Mouse (Mus musculus): ENCODE measurements around the gene Babam2. TPM values are rescaled to one million over a fixed set of nuclear protein-coding genes. Genes with fewer than 3 reads are reported as not detected.
"Not testable (repeated sequence)": the region's sequence is repeated elsewhere in the genome, so short reads cannot be mapped to it uniquely, and the experiment has no call there.

Gene Babam2
- total RNA-seq, 4 experiments from 2014 or later = 109 to 127 (median 118) TPM

- no peak for DNase-seq
Observed at GRCm38 (mm10) chr5:31839973-31840372, 142.5 kb downstream of the Babam2 start.

- DNase-seq = no peak
Observed at GRCm38 (mm10) chr5:31840406-31840805, 142.9 kb downstream of the Babam2 start.

- no peak for DNase-seq
Observed at GRCm38 (mm10) chr5:31844856-31845255, 147.4 kb downstream of the Babam2 start.

- no peak for DNase-seq
Observed at GRCm38 (mm10) chr5:31846971-31847370, 149.5 kb downstream of the Babam2 start.

- DNase-seq = peak; percentile 83
Observed at GRCm38 (mm10) chr5:31848995-31849394, 151.5 kb downstream of the Babam2 start.

GRCm38 (mm10) chr5:31852786-31853185 is 155.3 kb downstream of the Babam2 start:
- DNase-seq = no peak

- DNase-seq = no peak
Observed at GRCm38 (mm10) chr5:31853831-31854230, 156.3 kb downstream of the Babam2 start.

GRCm38 (mm10) chr5:31858877-31859276 is 161.4 kb downstream of the Babam2 start:
- DNase-seq = not testable (repeated sequence)

- no peak for DNase-seq
Observed at GRCm38 (mm10) chr5:31860426-31860825, 162.9 kb downstream of the Babam2 start.

- no peak for DNase-seq
Observed at GRCm38 (mm10) chr5:31860831-31861624, 163.5 kb downstream of the Babam2 start.

GRCm38 (mm10) chr5:31862753-31863468 is 165.4 kb downstream of the Babam2 start:
- DNase-seq = no peak

GRCm38 (mm10) chr5:31864095-31864494 is 166.6 kb downstream of the Babam2 start:
- DNase-seq = no peak

- DNase-seq = no peak
Observed at GRCm38 (mm10) chr5:31866071-31866470, 168.6 kb downstream of the Babam2 start.

- DNase-seq = no peak
Observed at GRCm38 (mm10) chr5:31870856-31871520, 173.5 kb downstream of the Babam2 start.

- DNase-seq = no peak
Observed at GRCm38 (mm10) chr5:31873328-31873727, 175.8 kb downstream of the Babam2 start.

GRCm38 (mm10) chr5:31874543-31874942 is 177.1 kb downstream of the Babam2 start:
- DNase-seq = no peak

GRCm38 (mm10) chr5:31875443-31875842 is 178.0 kb downstream of the Babam2 start:
- DNase-seq = no peak

GRCm38 (mm10) chr5:31876216-31876974 is 178.9 kb downstream of the Babam2 start:
- no peak for DNase-seq

- no peak for DNase-seq
Observed at GRCm38 (mm10) chr5:31880457-31880856, 183.0 kb downstream of the Babam2 start.

GRCm38 (mm10) chr5:31882297-31882696 is 184.8 kb downstream of the Babam2 start:
- no peak for DNase-seq

- DNase-seq = no peak
Observed at GRCm38 (mm10) chr5:31884962-31885361, 187.5 kb downstream of the Babam2 start.

- DNase-seq = no peak
Observed at GRCm38 (mm10) chr5:31887590-31887989, 190.1 kb downstream of the Babam2 start.

All from adrenal gland, adult 8-10 months (tissue).